Mouse (Mus musculus): ENCODE data around the gene Olfr282. TPM values are rescaled to one million over a fixed set of nuclear protein-coding genes. Genes with fewer than 3 reads are reported as not detected.

The Olfr282 gene
- polyA plus RNA-seq, 1 experiment, result not detected

GRCm38 (mm10) chr15:98420897-98421296, 10.1 kb upstream of the Olfr282 start:
- 72% methylated on average over 4 of the region's 4 CpGs for WGBS
- Histone ChIP-seq H3K27me3 (ENCODE audit: control insufficient read depth, insufficient read depth, low read length) (no peaks in the 10 kb centered on the region), H3K4me3 (ENCODE audit: extremely low read depth, insufficient read depth, insufficient read length) (no peak overlapping the region), H3K36me3 (ENCODE audit: control insufficient read depth, insufficient read depth, low read length) (no peaks in the 10 kb centered on the region), H3K4me1 (ENCODE audit: control insufficient read depth, insufficient read depth, insufficient read length) (no peaks in the 10 kb centered on the region), H3K27ac (ENCODE audit: insufficient read depth, low read length) (no peak overlapping the region)
- DNase-seq (ENCODE audit: low read depth in 1 of 2, low spot score in 2 of 2), result no peak
- TF ChIP-seq POLR2A (IDR thresholded peaks at IDR 0.05; ENCODE audit: low read depth, low read length), result no peak

GRCm38 (mm10) chr15:98424326-98424725, 6.7 kb upstream of the Olfr282 start:
- no peaks in the 10 kb centered on the region for H3K27me3 ChIP-seq (ENCODE audit: control insufficient read depth, insufficient read depth, low read length)
- H3K36me3 ChIP-seq (ENCODE audit: control insufficient read depth, insufficient read depth, low read length), result no peaks in the 10 kb centered on the region
- no peak overlapping the region for H3K27ac ChIP-seq (ENCODE audit: insufficient read depth, low read length)
- H3K4me3 ChIP-seq (ENCODE audit: extremely low read depth, insufficient read depth, insufficient read length), result no peak overlapping the region
- H3K4me1 ChIP-seq (ENCODE audit: control insufficient read depth, insufficient read depth, insufficient read length), result no peaks in the 10 kb centered on the region
- DNase-seq (ENCODE audit: low read depth in 1 of 2, low spot score in 2 of 2), result no peak
- 68% methylated on average over 14 of the region's 14 CpGs for WGBS
- TF ChIP-seq CTCF (IDR thresholded peaks at IDR 0.05; ENCODE audit: extremely low read depth, insufficient read depth, insufficient read length, insufficient replicate concordance), result no peak
- TF ChIP-seq POLR2A (IDR thresholded peaks at IDR 0.05; ENCODE audit: low read depth, low read length), result no peak

GRCm38 (mm10) chr15:98424753-98425152, 6.3 kb upstream of the Olfr282 start:
- Histone ChIP-seq H3K27me3 (ENCODE audit: control insufficient read depth, insufficient read depth, low read length) (no peaks in the 10 kb centered on the region), H3K36me3 (ENCODE audit: control insufficient read depth, insufficient read depth, low read length) (no peaks in the 10 kb centered on the region), H3K4me1 (ENCODE audit: control insufficient read depth, insufficient read depth, insufficient read length) (no peaks in the 10 kb centered on the region), H3K27ac (ENCODE audit: insufficient read depth, low read length) (no peak overlapping the region), H3K4me3 (ENCODE audit: extremely low read depth, insufficient read depth, insufficient read length) (no peak overlapping the region)
- DNase-seq (ENCODE audit: low read depth in 1 of 2, low spot score in 2 of 2), result no peak
- WGBS, result 46% methylated on average over 6 of the region's 6 CpGs
- TF ChIP-seq CTCF (IDR thresholded peaks at IDR 0.05; ENCODE audit: extremely low read depth, insufficient read depth, insufficient read length, insufficient replicate concordance) (no peak), POLR2A (IDR thresholded peaks at IDR 0.05; ENCODE audit: low read depth, low read length) (no peak)

- DNase-seq (ENCODE audit: low read depth in 1 of 2, low spot score in 2 of 2), result no peak
- no peak for TF ChIP-seq POLR2A (IDR thresholded peaks at IDR 0.05; ENCODE audit: low read depth, low read length)
- TF ChIP-seq CTCF (IDR thresholded peaks at IDR 0.05; ENCODE audit: extremely low read depth, insufficient read depth, insufficient read length, insufficient replicate concordance), result no peak
- Histone ChIP-seq H3K27ac (ENCODE audit: insufficient read depth, low read length) (no peak overlapping the region), H3K36me3 (ENCODE audit: control insufficient read depth, insufficient read depth, low read length) (no peaks in the 10 kb centered on the region), H3K4me3 (ENCODE audit: extremely low read depth, insufficient read depth, insufficient read length) (no peak overlapping the region), H3K27me3 (ENCODE audit: control insufficient read depth, insufficient read depth, low read length) (no peaks in the 10 kb centered on the region), H3K4me1 (ENCODE audit: control insufficient read depth, insufficient read depth, insufficient read length) (no peaks in the 10 kb centered on the region)
- 84% methylated on average over 7 of the region's 7 CpGs for WGBS
These were observed 5.8 kb upstream of the Olfr282 start for GRCm38 (mm10) chr15:98425188-98425587.

GRCm38 (mm10) chr15:98444561-98444960, 13.5 kb downstream of the Olfr282 start:
- no peak for DNase-seq (ENCODE audit: low read depth in 1 of 2, low spot score in 2 of 2)
- no peak for TF ChIP-seq POLR2A (IDR thresholded peaks at IDR 0.05; ENCODE audit: low read depth, low read length)
- TF ChIP-seq CTCF (IDR thresholded peaks at IDR 0.05; ENCODE audit: extremely low read depth, insufficient read depth, insufficient read length, insufficient replicate concordance), result no peak
- H3K4me1 ChIP-seq (ENCODE audit: control insufficient read depth, insufficient read depth, insufficient read length), result no peaks in the 10 kb centered on the region
- WGBS, result 83% methylated on average over 3 of the region's 3 CpGs
- H3K27ac ChIP-seq (ENCODE audit: insufficient read depth, low read length), result no peak overlapping the region
- H3K27me3 ChIP-seq (ENCODE audit: control insufficient read depth, insufficient read depth, low read length), result no peaks in the 10 kb centered on the region
- no peaks in the 10 kb centered on the region for H3K36me3 ChIP-seq (ENCODE audit: control insufficient read depth, insufficient read depth, low read length)
- H3K4me3 ChIP-seq (ENCODE audit: extremely low read depth, insufficient read depth, insufficient read length), result no peak overlapping the region

GRCm38 (mm10) chr15:98448521-98448920, 17.5 kb downstream of the Olfr282 start:
- no peaks in the 10 kb centered on the region for H3K36me3 ChIP-seq (ENCODE audit: control insufficient read depth, insufficient read depth, low read length)
- H3K27ac ChIP-seq (ENCODE audit: insufficient read depth, low read length), result no peak overlapping the region
- no peak overlapping the region for H3K4me3 ChIP-seq (ENCODE audit: extremely low read depth, insufficient read depth, insufficient read length)
- H3K27me3 ChIP-seq (ENCODE audit: control insufficient read depth, insufficient read depth, low read length), result no peaks in the 10 kb centered on the region
- no peaks in the 10 kb centered on the region for H3K4me1 ChIP-seq (ENCODE audit: control insufficient read depth, insufficient read depth, insufficient read length)
- TF ChIP-seq CTCF (IDR thresholded peaks at IDR 0.05; ENCODE audit: extremely low read depth, insufficient read depth, insufficient read length, insufficient replicate concordance) (no peak), POLR2A (IDR thresholded peaks at IDR 0.05; ENCODE audit: low read depth, low read length) (no peak)
- no peak for DNase-seq (ENCODE audit: low read depth in 1 of 2, low spot score in 2 of 2)
- WGBS, result 66% methylated on average over 4 of the region's 4 CpGs

GRCm38 (mm10) chr15:98452288-98452687, 21.3 kb downstream of the Olfr282 start, which contains the start of gene Olfr281:
Gene Olfr281 (plus strand): TSS chr15:98452588.
- Histone ChIP-seq H3K4me1 (ENCODE audit: control insufficient read depth, insufficient read depth, insufficient read length) (no peaks in the 10 kb centered on the region), H3K4me3 (ENCODE audit: extremely low read depth, insufficient read depth, insufficient read length) (no peak within 1 kb of the TSS), H3K27me3 (ENCODE audit: control insufficient read depth, insufficient read depth, low read length) (no peaks in the 10 kb centered on the region), H3K36me3 (ENCODE audit: control insufficient read depth, insufficient read depth, low read length) (no peaks in the 10 kb centered on the region), H3K27ac (ENCODE audit: insufficient read depth, low read length) (no peak within 1 kb of the TSS)
- DNase-seq (ENCODE audit: low read depth in 1 of 2, low spot score in 2 of 2), result no peak
- TF ChIP-seq CTCF (IDR thresholded peaks at IDR 0.05; ENCODE audit: extremely low read depth, insufficient read depth, insufficient read length, insufficient replicate concordance), result no peak
- no peak for TF ChIP-seq POLR2A (IDR thresholded peaks at IDR 0.05; ENCODE audit: low read depth, low read length)
- WGBS, result 89% methylated on average over 7 of the region's 7 CpGs

All from spleen, adult 2 months (tissue).